Mouse (Mus musculus) MEL (cell line): ENCODE results near the gene Utp11. TPM values are rescaled to one million over a fixed set of nuclear protein-coding genes. Genes with fewer than 3 reads are reported as not detected.

Experiments
- DNase-seq: peaks from one replicate; pipeline ENCODE4 v3.0.0; 2011; ENCODE audit warnings: low read depth, low spot score
- H3K27ac ChIP-seq: 2 replicates; pipeline ENCODE4 v1.5.1; 2012; ENCODE audit warnings: low read depth, mild to moderate bottlenecking, control low read depth, low read length, moderate library complexity; ENCODE audit not compliant: control insufficient read depth
- H3K27me3 ChIP-seq, 2 experiments: fragments of 150-350 bp in 1 of 2; sonication (generic) in 1 of 2; 2 replicates each; pipeline ENCODE4 v1.6.1; 2012; ENCODE audit warnings: low read length in 2 of 2, mild to moderate bottlenecking in 2 of 2, improper control_type of control experiment in 1 of 2, moderate library complexity in 1 of 2; ENCODE audit not compliant: insufficient read depth in 2 of 2, control insufficient read depth in 1 of 2
- H3K36me3 ChIP-seq, 2 experiments: 2 replicates each; pipeline ENCODE4 v1.6.1; 2012 to 2014; ENCODE audit warnings: low read length in 2 of 2, improper control_type of control experiment in 1 of 2, inconsistent platforms in 1 of 2, mild to moderate bottlenecking in 1 of 2; ENCODE audit not compliant: insufficient read depth in 2 of 2, control insufficient read depth in 1 of 2
- H3K4me1 ChIP-seq, 2 experiments: fragments of 150-350 bp in 1 of 2; sonication (generic) in 1 of 2; 2 replicates each; pipeline ENCODE4 v1.6.1; 2012; ENCODE audit warnings: low read length in 2 of 2, improper control_type of control experiment in 1 of 2, mild to moderate bottlenecking in 1 of 2; ENCODE audit not compliant: insufficient read depth in 2 of 2, control insufficient read depth in 1 of 2
- H3K4me3 ChIP-seq, 2 experiments: fragments of 150-350 bp in 1 of 2; sonication (generic) in 1 of 2; 2 replicates each; pipeline ENCODE4 v1.5.1; 2012; ENCODE audit warnings: low read depth in 2 of 2, low read length in 2 of 2, mild to moderate bottlenecking in 2 of 2, moderate library complexity in 2 of 2, control low read depth in 1 of 2, improper control_type of control experiment in 1 of 2; ENCODE audit not compliant: control insufficient read depth in 1 of 2, insufficient read depth in 1 of 2
- H3K79me2 ChIP-seq: 2 replicates; pipeline ENCODE4 v1.6.1; 2012; ENCODE audit warnings: mild to moderate bottlenecking, low read length, moderate library complexity; ENCODE audit not compliant: control insufficient read depth, poor library complexity, insufficient read depth
- H3K9ac ChIP-seq: 2 replicates; pipeline ENCODE4 v1.6.1; 2012; ENCODE audit warnings: low read depth, mild to moderate bottlenecking, control low read depth, low read length, moderate library complexity; ENCODE audit not compliant: control insufficient read depth, poor library complexity, severe bottlenecking
- H3K9me3 ChIP-seq: fragments of 150-350 bp; sonication (generic); replicated peaks from 2 replicates; pipeline ENCODE4 v1.6.1; 2012; ENCODE audit warnings: mild to moderate bottlenecking, low read length, improper control_type of control experiment, moderate library complexity; ENCODE audit not compliant: insufficient read depth
- BHLHE40 ChIP-seq: IDR thresholded peaks from 2 replicates; pipeline ENCODE4 v1.6.1; 2012; ENCODE audit warnings: low read depth, mild to moderate bottlenecking, inconsistent platforms, low read length, improper control_type of control experiment, borderline replicate concordance
- CHD2 ChIP-seq: IDR thresholded peaks from 2 replicates; pipeline ENCODE4 v1.6.1; 2011; ENCODE audit warnings: low read length, improper control_type of control experiment
- CTCF ChIP-seq, 3 experiments: IDR thresholded peaks in 2 of 3; conservative IDR thresholded peaks in 1 of 3; 2 replicates each; pipeline ENCODE4 v1.5.1; 2011 to 2012; ENCODE audit warnings: low read length in 3 of 3, low read depth in 2 of 3, mild to moderate bottlenecking in 2 of 3, improper control_type of control experiment in 1 of 3, inconsistent platforms in 1 of 3, mixed read lengths in 1 of 3, moderate library complexity in 1 of 3; ENCODE audit not compliant: control insufficient read depth in 1 of 3, insufficient read depth in 1 of 3, poor library complexity in 1 of 3, severe bottlenecking in 1 of 3
- EP300 ChIP-seq, 2 experiments: IDR thresholded peaks; 2 replicates each; pipeline ENCODE4 v1.6.1; 2011; ENCODE audit warnings: improper control_type of control experiment in 2 of 2, low read length in 2 of 2, low read depth in 1 of 2, mild to moderate bottlenecking in 1 of 2
- ETS1 ChIP-seq: IDR thresholded peaks from 2 replicates; pipeline ENCODE4 v1.6.1; 2012; ENCODE audit warnings: low read depth, mild to moderate bottlenecking, inconsistent platforms, low read length, improper control_type of control experiment, moderate library complexity
- GABPA ChIP-seq: IDR thresholded peaks from 2 replicates; pipeline ENCODE4 v1.6.1; 2012; ENCODE audit warnings: low read depth, mild to moderate bottlenecking, inconsistent platforms, low read length, improper control_type of control experiment, moderate library complexity
- GATA1 ChIP-seq: IDR thresholded peaks from 2 replicates; pipeline ENCODE4 v1.6.1; 2011; ENCODE audit warnings: low read depth, low read length, improper control_type of control experiment
- MAX ChIP-seq: IDR thresholded peaks from 2 replicates; pipeline ENCODE4 v1.6.1; 2011; ENCODE audit warnings: low read length, improper control_type of control experiment
- MXI1 ChIP-seq: IDR thresholded peaks from 2 replicates; pipeline ENCODE4 v1.6.1; 2011; ENCODE audit warnings: mild to moderate bottlenecking, low read depth, low read length, improper control_type of control experiment
- MYB ChIP-seq: IDR thresholded peaks from 2 replicates; pipeline ENCODE4 v1.6.1; 2011; ENCODE audit warnings: mild to moderate bottlenecking, low read depth, low read length, improper control_type of control experiment
- NELFE ChIP-seq: IDR thresholded peaks from 2 replicates; pipeline ENCODE4 v1.6.1; 2011; ENCODE audit warnings: low read depth, low read length, improper control_type of control experiment
- NRF1 ChIP-seq: IDR thresholded peaks from 2 replicates; pipeline ENCODE4 v1.6.1; 2014; ENCODE audit warnings: low read depth, mild to moderate bottlenecking, inconsistent platforms, low read length, improper control_type of control experiment, moderate library complexity; ENCODE audit not compliant: poor library complexity, insufficient read depth, severe bottlenecking
- POLR2AphosphoS2 ChIP-seq: IDR thresholded peaks from 2 replicates; pipeline ENCODE4 v1.6.1; 2011; ENCODE audit warnings: low read length, improper control_type of control experiment
- POLR2AphosphoS5 ChIP-seq: IDR thresholded peaks from 2 replicates; pipeline ENCODE4 v1.6.1; 2012; ENCODE audit warnings: low read depth, borderline replicate concordance, mild to moderate bottlenecking, inconsistent platforms, low read length, moderate library complexity, mixed read lengths
- RAD21 ChIP-seq: IDR thresholded peaks from 2 replicates; pipeline ENCODE4 v1.6.1; 2011; ENCODE audit warnings: mild to moderate bottlenecking, low read depth, low read length, improper control_type of control experiment
- RCOR1 ChIP-seq: IDR thresholded peaks from 2 replicates; pipeline ENCODE4 v1.6.1; 2012; ENCODE audit warnings: low read depth, mild to moderate bottlenecking, inconsistent platforms, low read length, improper control_type of control experiment
- SIN3A ChIP-seq: IDR thresholded peaks from 2 replicates; pipeline ENCODE4 v1.6.1; 2012; ENCODE audit warnings: low read length, improper control_type of control experiment, inconsistent platforms
- SMC3 ChIP-seq: IDR thresholded peaks from 2 replicates; pipeline ENCODE4 v1.6.1; 2011; ENCODE audit warnings: low read depth, low read length, improper control_type of control experiment
- TAL1 ChIP-seq: IDR thresholded peaks from 2 replicates; pipeline ENCODE4 v1.6.1; 2012; ENCODE audit warnings: mild to moderate bottlenecking, inconsistent platforms, low read length, moderate library complexity, mixed read lengths
- ZMIZ1 ChIP-seq: IDR thresholded peaks from 2 replicates; pipeline ENCODE4 v1.6.1; 2012; ENCODE audit warnings: low read depth, mild to moderate bottlenecking, inconsistent platforms, low read length, improper control_type of control experiment, moderate library complexity
- polyA plus RNA-seq, 2 experiments: library from polyadenylated mRNA; stranded (reverse) in 1 of 2; unstranded in 1 of 2; fragments of >175 nt in 1 of 2; fragments of >200 nt in 1 of 2; gene quantifications; 2 replicates each; pipeline versions ENCODE4 v1.2.1 to v1.2.4; 2012; ENCODE audit warnings: low replicate concordance in 2 of 2, low read depth in 1 of 2; ENCODE audit not compliant: insufficient read length in 2 of 2, insufficient read depth in 1 of 2, missing spikeins in 1 of 2
- total RNA-seq: library from RNA; depleted of rRNA; stranded (reverse); fragments of 300-350 nt; gene quantifications from 2 replicates; pipeline ENCODE4 v1.2.3, GENCODE M21; 2012

Utp11 gene
- total and polyA plus RNA-seq, 3 experiments = 68.3 to 86.9 TPM; not detected in 1

DNA sequence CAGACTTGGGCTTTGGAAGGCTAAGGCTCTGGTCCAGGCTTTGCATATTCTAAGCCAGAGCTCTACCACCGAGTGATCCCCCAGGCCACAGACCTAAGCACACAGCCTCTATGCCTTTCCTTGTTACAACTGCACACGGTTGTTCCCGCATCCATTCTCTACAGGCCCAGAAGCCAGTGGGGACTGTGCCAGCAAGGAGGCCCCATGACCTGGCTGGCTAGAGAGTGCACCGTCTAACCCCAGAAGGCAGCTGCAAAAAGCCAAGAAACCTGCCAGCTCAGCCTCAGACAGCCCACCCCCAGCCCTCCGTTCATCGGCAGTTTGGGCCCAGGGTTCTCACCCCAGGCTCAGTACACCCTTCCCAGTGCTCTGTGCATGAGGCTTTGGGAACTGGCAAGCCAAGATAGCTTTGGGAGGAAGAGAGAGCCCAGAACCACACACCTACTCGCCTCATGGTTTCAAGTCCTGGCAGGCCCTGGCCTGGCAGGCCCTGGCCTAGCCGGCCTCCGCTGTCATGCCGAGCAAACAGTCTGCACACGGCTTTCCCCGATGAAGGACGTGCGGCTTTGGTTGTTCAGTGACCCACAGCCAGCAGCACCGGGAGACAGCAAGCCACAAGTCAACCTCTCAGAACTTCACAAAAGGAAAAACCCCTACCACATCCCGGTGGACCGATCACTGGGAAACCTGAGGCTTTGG, 18.9 kb downstream of the Utp11 start:
- DNase-seq = no peak
- H3K4me1 ChIP-seq = no peaks in the 10 kb centered on the region
- TF ChIP-seq SMC3 = no peak
- no peak for TF ChIP-seq NELFE
- TF ChIP-seq MYB = no peak
- TF ChIP-seq RAD21 = no peak
- TF ChIP-seq NRF1 = no peak
- no peak for TF ChIP-seq BHLHE40
- TF ChIP-seq POLR2AphosphoS5 = no peak
- no peak for TF ChIP-seq CHD2
- no peak for TF ChIP-seq POLR2AphosphoS2
- no peak for TF ChIP-seq GATA1
- TF ChIP-seq GABPA = no peak
- TF ChIP-seq ZMIZ1 = no peak
- TF ChIP-seq SIN3A = no peak
- TF ChIP-seq TAL1 = no peak
- no peak for TF ChIP-seq ETS1
- no peak for TF ChIP-seq MAX
- no peak for TF ChIP-seq RCOR1
- no peak for TF ChIP-seq CTCF (IDR thresholded peaks at IDR 0.05 in 2 of 3, conservative IDR thresholded peaks at IDR 0.05 in 1 of 3; ENCODE audit: control insufficient read depth in 1 of 3, insufficient read depth in 1 of 3, low read depth in 2 of 3, low read length in 3 of 3, poor library complexity in 1 of 3, severe bottlenecking in 1 of 3)
- TF ChIP-seq MXI1 = no peak
- no peaks in the 10 kb centered on the region for H3K9me3 ChIP-seq
- H3K79me2 ChIP-seq = no peaks in the 10 kb centered on the region
- H3K9ac ChIP-seq = no peak overlapping the region
- no peaks in the 10 kb centered on the region for H3K36me3 ChIP-seq
- H3K27me3 ChIP-seq = no peaks in the 10 kb centered on the region
- H3K27ac ChIP-seq = no peak overlapping the region
- H3K4me3 ChIP-seq = no peak overlapping the region

DNA sequence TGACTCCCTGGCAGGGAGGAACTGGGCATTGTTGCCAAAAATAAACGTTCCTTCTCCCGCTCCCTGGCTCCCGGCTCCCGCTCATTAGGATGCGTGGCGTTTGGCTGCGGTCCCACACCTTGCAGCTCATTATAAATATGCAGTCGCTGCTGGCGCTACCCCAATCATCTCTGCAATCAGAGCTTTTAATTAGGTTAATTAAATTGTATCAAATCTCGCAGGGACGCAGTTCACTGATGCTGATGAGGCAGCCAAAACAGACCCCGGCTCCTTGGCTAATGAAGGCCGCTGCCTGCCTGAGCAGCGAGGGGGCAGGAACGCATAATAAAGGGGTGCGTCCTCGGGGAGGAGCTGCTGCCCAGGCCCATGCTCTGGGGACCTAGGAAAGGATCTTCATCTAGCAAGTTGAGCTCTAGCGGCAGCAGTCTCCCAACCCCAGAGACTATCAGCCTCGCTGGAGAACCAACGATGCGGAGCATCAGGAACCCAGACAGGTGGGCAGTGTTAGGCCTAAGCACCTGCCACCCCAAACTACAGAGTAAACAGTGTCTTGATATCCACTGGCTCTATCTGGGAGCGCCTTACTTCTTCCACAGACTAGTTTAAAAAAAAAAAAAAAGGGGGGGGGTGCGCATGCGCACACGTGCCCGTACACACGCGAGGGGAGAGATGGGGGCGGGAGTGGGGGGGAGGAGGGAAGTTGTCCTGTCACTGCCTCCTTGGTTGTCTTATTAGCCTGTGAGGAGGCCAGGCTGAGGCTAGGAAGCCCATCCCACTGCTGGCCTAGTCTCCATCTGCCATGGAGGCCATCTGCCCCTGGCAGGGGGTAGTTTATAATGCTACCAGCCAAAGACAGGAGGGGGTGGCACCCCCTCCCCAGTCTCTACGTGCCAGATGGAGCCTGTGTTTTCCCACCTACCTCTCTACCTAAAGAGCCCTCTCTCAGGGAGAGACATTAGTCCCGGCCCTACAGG, 20.8 kb downstream of the Utp11 start:
- Histone ChIP-seq H3K36me3 (no peaks in the 10 kb centered on the region), H3K9ac (no peak overlapping the region), H3K4me1 (no peaks in the 10 kb centered on the region), H3K9me3 (no peaks in the 10 kb centered on the region), H3K4me3 (no peak overlapping the region), H3K27ac (no peak overlapping the region), H3K27me3 (no peaks in the 10 kb centered on the region), H3K79me2 (no peaks in the 10 kb centered on the region)
- TF ChIP-seq BHLHE40 (no peak), EP300 (IDR thresholded peaks at IDR 0.05; ENCODE audit: low read depth in 1 of 2, low read length in 2 of 2) (no peak)
- DNase-seq = no peak
